Mouse (Mus musculus) MN1 (cell line): ENCODE data around the gene Sh3rf3.

ENCODE experiments used
- DNase-seq: peaks from one replicate; pipeline ENCODE4 v3.0.0-alpha.2; 2016; ENCODE audit warnings: low spot score

Sh3rf3 gene

GRCm38 (mm10) chr10:58854548-58855198, 41.5 kb downstream of the Sh3rf3 start:
- no peak for DNase-seq

- DNase-seq, result no peak
These were observed 42.1 kb downstream of the Sh3rf3 start for GRCm38 (mm10) chr10:58855199-58855751.

GRCm38 (mm10) chr10:58855814-58856213, 42.7 kb downstream of the Sh3rf3 start:
- DNase-seq, result no peak

DNA sequence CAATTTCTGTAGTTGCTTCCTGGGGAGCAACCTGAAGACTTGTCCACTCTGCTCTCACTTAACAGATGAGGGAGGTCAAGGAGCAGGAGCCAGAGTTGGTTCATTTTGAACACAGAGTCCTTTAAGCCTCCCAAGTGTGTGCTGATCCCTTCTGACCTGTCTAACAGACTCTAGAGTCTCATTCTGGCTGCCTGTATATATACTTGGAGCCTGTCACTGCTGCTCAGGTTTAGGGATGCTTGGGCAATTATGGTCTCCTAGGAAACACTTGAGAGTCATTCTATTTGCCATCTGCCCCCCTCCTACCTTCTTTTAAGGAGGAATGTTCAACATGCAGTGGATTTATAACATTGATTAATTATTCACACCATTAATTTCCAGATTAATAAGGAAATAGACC, 43.6 kb downstream of the Sh3rf3 start:
- no peak for DNase-seq

DNA sequence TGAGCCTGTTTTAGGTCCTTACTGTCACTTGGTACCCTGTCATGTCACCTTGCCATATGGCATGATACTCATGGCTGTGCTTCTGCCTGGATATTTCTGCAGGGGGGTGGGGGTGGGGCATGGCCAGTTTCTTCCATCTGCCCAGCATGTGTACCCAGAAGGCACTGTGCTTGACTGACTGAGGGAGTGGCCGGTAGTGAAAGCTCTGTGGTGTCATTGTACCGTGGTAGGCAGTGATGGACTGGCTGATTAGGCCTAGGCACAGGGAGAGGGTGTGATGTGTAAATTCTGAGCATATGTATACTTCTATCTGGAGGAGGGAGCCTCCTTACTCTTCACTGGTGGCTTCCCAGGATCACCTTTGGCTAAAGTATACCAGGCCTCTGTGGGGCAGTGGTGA, 51.6 kb downstream of the Sh3rf3 start:
- no peak for DNase-seq

GRCm38 (mm10) chr10:58867536-58867935, 54.4 kb downstream of the Sh3rf3 start:
- no peak for DNase-seq

GRCm38 (mm10) chr10:58869836-58870235, 56.7 kb downstream of the Sh3rf3 start:
- DNase-seq, result no peak

DNA sequence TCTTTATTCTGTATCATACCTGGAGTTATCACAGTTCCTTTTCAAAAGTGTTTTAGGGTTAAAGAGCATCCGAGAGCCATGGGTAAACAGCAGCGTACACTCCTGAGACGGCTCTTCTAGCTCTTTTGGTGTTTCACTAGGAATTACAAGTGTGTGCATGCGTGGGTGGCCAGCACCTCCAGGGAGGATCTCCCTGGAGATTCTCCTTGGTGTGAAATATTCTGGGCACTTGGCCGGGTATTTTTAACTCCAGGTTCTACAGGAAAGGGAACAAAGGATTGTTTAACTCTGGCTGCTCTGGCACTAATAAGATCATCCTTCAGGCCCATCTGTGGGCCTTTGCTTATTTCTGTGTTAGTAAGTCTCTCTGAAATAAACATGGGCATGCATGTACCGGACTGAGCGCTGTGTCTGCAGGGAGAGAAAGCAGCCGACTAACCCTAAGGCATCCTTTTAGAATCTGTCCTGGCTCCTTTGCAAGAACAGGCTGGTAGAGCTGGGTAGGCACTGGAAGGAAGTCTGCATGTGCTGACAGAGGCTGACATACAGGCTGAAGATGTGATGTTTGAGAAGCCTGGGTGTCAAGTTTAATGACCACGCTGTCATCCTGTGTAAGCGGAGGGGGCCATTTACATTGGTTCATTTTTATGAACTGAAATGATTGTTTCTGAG, 58.1 kb downstream of the Sh3rf3 start:
- no peak for DNase-seq

- no peak for DNase-seq
These were observed 58.8 kb downstream of the Sh3rf3 start for GRCm38 (mm10) chr10:58871821-58872577.

- no peak for DNase-seq
These were observed 64.7 kb downstream of the Sh3rf3 start for GRCm38 (mm10) chr10:58877835-58878234.

- DNase-seq, result no peak
These were observed 65.5 kb downstream of the Sh3rf3 start for GRCm38 (mm10) chr10:58878636-58879035.

- DNase-seq, result no peak
These were observed 69.6 kb downstream of the Sh3rf3 start for GRCm38 (mm10) chr10:58882741-58883140.

DNA sequence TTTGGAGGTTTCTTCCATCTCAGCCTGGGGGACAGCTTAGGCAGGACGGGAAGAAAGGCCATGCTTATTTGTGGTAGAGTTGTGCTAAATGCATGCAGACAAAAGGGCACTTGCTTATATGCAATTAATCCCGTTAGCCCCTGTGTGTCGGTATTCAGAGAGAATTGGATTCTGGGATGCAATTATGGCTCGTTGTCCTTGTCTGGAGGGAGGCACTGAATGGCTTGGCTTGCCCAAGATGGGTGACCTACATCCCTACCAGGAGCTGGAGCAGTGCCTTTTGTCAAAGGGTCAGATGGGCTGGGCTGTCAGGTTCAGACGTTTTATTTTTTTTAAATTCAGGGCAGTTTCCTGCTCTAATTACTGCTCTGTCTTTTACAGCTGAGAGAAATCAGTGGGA, 72.2 kb downstream of the Sh3rf3 start:
- no peak for DNase-seq

DNA sequence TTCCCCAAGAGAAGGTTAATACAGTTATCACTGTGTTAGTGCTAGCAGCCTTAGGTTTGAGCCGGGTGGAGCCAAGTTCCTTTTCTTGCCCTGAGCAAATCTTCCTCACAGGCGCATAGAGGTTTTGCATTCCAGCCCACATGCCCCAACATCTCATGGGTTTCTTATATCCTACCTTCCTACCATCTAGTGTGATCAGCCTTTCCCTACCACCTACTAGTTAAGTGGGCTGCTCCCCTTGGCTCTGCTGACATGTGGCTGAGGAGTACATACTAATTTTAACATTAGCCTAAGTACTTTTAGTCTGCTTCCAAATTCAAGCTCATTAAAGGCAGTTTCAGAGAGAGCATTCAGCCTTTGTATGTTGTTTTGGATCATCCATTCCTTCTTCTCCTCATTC, 72.7 kb downstream of the Sh3rf3 start:
- DNase-seq, result no peak

DNA sequence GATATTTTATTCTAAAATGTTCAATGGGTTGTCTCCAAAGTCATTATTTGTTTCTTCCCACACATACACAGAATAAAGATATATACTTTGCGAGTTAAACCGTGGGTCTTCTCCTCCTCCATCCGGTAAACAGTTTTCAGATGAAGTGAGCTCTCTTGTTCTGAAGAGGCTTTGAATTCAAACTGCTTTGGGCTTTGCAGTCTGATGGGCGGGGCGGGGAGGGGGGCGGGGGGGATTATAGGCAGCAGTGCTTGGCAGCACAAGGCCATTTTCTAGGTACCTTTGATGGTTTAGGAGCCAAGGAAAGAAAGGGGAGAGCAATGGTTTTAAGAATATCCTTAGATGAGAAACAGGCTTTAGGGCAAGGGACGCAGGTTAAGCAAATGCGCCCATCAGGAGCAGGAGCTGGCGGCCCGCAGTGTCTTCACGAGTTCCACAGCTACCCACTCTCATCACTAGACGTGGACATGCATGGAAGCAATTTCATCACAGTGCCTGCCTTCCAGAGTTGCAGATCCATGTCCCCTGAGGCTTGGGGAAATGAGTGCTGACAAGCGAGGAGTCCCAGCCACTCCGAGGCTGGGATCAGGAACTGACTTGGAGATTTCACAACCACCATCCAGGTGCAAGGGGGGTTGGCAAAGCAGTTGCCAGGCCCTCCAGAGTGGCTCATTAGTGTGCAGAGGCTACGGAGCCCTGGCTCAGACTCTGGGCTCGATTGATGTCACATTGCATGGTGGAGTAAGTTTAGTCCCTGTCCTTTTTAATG, 77.7 kb downstream of the Sh3rf3 start:
- DNase-seq, result no peak

- no peak for DNase-seq
These were observed 82.3 kb downstream of the Sh3rf3 start for GRCm38 (mm10) chr10:58895431-58895830.

GRCm38 (mm10) chr10:58897009-58897543, 83.9 kb downstream of the Sh3rf3 start:
- no peak for DNase-seq

DNA sequence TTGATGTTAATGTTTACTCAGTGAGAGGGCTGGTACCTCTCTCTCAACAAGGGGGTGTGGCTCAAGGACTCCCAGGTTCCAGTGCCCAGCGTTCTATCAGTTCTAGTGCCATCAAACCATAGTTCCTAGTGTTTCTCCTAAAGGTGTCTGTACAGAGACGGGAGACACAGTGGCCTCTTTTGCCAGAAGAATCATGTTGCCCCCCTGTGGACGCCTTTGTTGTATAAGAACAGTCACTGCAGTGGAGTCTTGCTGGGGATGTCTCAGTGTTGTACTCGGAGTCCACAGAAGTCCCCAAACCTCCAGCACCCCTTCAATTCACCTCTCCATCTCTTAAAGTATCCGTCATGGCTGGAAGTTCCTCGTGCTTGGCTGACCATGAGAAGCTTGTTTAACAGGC, 92.1 kb downstream of the Sh3rf3 start:
- no peak for DNase-seq

GRCm38 (mm10) chr10:58907001-58907443, 93.9 kb downstream of the Sh3rf3 start:
- DNase-seq, result no peak

GRCm38 (mm10) chr10:58908451-58908850, 95.3 kb downstream of the Sh3rf3 start:
- DNase-seq, result no peak
